ENCODE assay signal across 16 mouse cellular contexts in the genomic region with DNA sequence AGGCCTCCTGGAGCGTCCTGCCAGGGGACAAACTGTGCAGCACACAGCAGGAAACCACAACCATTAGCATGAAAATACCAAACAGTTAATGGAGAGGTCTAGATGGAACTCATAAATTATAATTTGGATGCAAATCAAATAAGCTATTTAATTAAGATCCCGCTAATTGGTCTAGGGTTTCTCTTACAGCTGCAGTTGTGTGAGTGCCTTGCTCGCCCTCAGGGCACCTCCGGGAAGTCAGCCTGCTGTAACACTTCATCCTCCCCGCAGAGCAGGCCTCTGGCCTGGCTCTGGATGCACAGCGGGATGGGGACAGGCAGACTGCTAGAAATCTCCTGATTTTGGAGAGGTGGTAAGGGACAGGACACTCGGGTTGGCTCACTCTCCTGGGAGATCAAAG. TPM values are rescaled to one million over a fixed set of nuclear protein-coding genes. Genes with fewer than 3 reads are reported as not detected.
DNase-seq lines count a peak whose midpoint lies in the region; ATAC-seq and TF ChIP-seq lines count a peak whose summit lies in the region.
"Had no signal": no experiment of that assay in that cellular context is flagged by ENCODE, and none has a peak within 500 bp of the region (broad histone marks: within the 10 kb centered on the region; RNA-seq: fewer than 3 reads in every experiment).

No protein-coding gene starts in this region.

- H3K4me1 ChIP-seq in hindbrain, embryonic 13.5 days (replicated peaks), result peaks cover 15% of the 10 kb centered on the region
- no peaks in the 10 kb centered on the region for H3K4me1 ChIP-seq in hindbrain, postnatal 0 days (ENCODE audit: insufficient read depth, low read length)
- H3K4me1 ChIP-seq in limb, embryonic 12.5 days (replicated peaks), result peaks cover 17% of the 10 kb centered on the region
- H3K4me1 ChIP-seq: embryonic facial prominence, embryonic 12.5 days had no signal

- no peaks in the 10 kb centered on the region for H3K36me3 ChIP-seq in hindbrain, embryonic 13.5 days
- no peaks in the 10 kb centered on the region for H3K36me3 ChIP-seq in hindbrain, postnatal 0 days (ENCODE audit: insufficient read depth, low read length)
- no peaks in the 10 kb centered on the region for H3K36me3 ChIP-seq in limb, embryonic 12.5 days
- H3K36me3 ChIP-seq: embryonic facial prominence, embryonic 12.5 days; liver, embryonic 13.5 days had no signal

- TF ChIP-seq CTCF in hindbrain, postnatal 0 days (IDR thresholded peaks at IDR 0.05; ENCODE audit: low read depth), result no peak

- DNase-seq in hindbrain, postnatal 0 days (ENCODE audit: low spot score), result no peak
- peak; percentile 39 for DNase-seq in 3T3-L1 (ENCODE audit: low read depth, low spot score)
- DNase-seq in NIH3T3 (ENCODE audit: low read depth), result peak; percentile 27
- no peak for DNase-seq in ovary, postnatal 10 days (ENCODE audit: low spot score)
- DNase-seq in left cerebral cortex, adult 9 months (ENCODE audit: low spot score in 2 of 2), result no peak
- DNase-seq in urinary bladder, postnatal 25 days (ENCODE audit: low spot score), result no peak
- DNase-seq: cerebellum, adult 11-12 months; gastrocnemius, postnatal 14 days; heart, postnatal 14 days; kidney, postnatal 25 days; liver, embryonic 13.5 days; right cerebral cortex, postnatal 14 days; thymus, adult 18-20 months had no signal

- no peak overlapping the region for H3K4me2 ChIP-seq in hindbrain, embryonic 13.5 days
- no peak overlapping the region for H3K4me2 ChIP-seq in hindbrain, postnatal 0 days (ENCODE audit: low read depth, low read length)
- no peak overlapping the region for H3K4me2 ChIP-seq in limb, embryonic 12.5 days
- H3K4me2 ChIP-seq: embryonic facial prominence, embryonic 12.5 days; liver, embryonic 13.5 days had no signal

- H3K27me3 ChIP-seq in hindbrain, embryonic 13.5 days, result no peaks in the 10 kb centered on the region
- H3K27me3 ChIP-seq in hindbrain, postnatal 0 days (ENCODE audit: insufficient read depth, low read length), result no peaks in the 10 kb centered on the region
- no peaks in the 10 kb centered on the region for H3K27me3 ChIP-seq in limb, embryonic 12.5 days
- H3K27me3 ChIP-seq: embryonic facial prominence, embryonic 12.5 days had no signal

- H3K9me3 ChIP-seq in hindbrain, embryonic 13.5 days, result no peaks in the 10 kb centered on the region
- no peaks in the 10 kb centered on the region for H3K9me3 ChIP-seq in hindbrain, postnatal 0 days (ENCODE audit: low read length)
- no peaks in the 10 kb centered on the region for H3K9me3 ChIP-seq in limb, embryonic 12.5 days
- H3K9me3 ChIP-seq: embryonic facial prominence, embryonic 12.5 days; liver, embryonic 13.5 days had no signal

- ATAC-seq in hindbrain, embryonic 13.5 days (ENCODE audit: low FRiP score), result no peak
- no peak for ATAC-seq in hindbrain, postnatal 0 days
- ATAC-seq in limb, embryonic 12.5 days (ENCODE audit: insufficient number of reproducible peaks, insufficient read depth, low FRiP score, low TSS enrichment, low read depth), result no peak

- WGBS in hindbrain, embryonic 13.5 days, result 48% methylated on average over 7 of the region's 7 CpGs
- WGBS in hindbrain, postnatal 0 days, result 55% methylated on average over 7 of the region's 7 CpGs
- 31% methylated on average over 7 of the region's 7 CpGs for WGBS in limb, embryonic 12.5 days

- peak overlapping the region; percentile 60; the same call in 1 of the 2 replicates for H3K27ac ChIP-seq in hindbrain, embryonic 13.5 days
- no peak overlapping the region for H3K27ac ChIP-seq in hindbrain, postnatal 0 days
- peak overlapping the region; percentile 50; the same call in 1 of the 2 replicates for H3K27ac ChIP-seq in limb, embryonic 12.5 days
- H3K27ac ChIP-seq: embryonic facial prominence, embryonic 12.5 days; liver, embryonic 13.5 days had no signal

- H3K4me3 ChIP-seq in hindbrain, embryonic 13.5 days, result no peak overlapping the region
- no peak overlapping the region for H3K4me3 ChIP-seq in hindbrain, postnatal 0 days (ENCODE audit: low read length)
- H3K4me3 ChIP-seq in limb, embryonic 12.5 days (replicated peaks), result no peak overlapping the region
- H3K4me3 ChIP-seq: embryonic facial prominence, embryonic 12.5 days; liver, embryonic 13.5 days had no signal

- no peak overlapping the region for H3K9ac ChIP-seq in hindbrain, embryonic 13.5 days
- H3K9ac ChIP-seq in hindbrain, postnatal 0 days (replicated peaks; ENCODE audit: low read length), result no peak overlapping the region
- H3K9ac ChIP-seq in limb, embryonic 12.5 days (replicated peaks), result no peak overlapping the region
- H3K9ac ChIP-seq: embryonic facial prominence, embryonic 12.5 days; liver, embryonic 13.5 days had no signal

RNA-seq across cellular contexts. Expression of a gene that starts 9.5 kb away (rescaled TPM):
- polyA plus RNA-seq in hindbrain, embryonic 13.5 days (2015; fragmentation: Nextera tagmentation; extraction: Ambion mirVana), result 153 and 157 TPM in 2 replicates
- total RNA-seq in hindbrain, postnatal 0 days (2014; rRNA removed), result 113 and 123 TPM in 2 replicates
- 183 and 189 TPM in 2 replicates for polyA plus RNA-seq in hindbrain, postnatal 0 days (2015; fragmentation: Nextera tagmentation; extraction: Ambion mirVana)
- 299 and 305 TPM in 2 replicates for polyA plus RNA-seq in limb, embryonic 12.5 days (2016; fragmentation: Nextera tagmentation; extraction: Ambion mirVana)

RNA-seq across cellular contexts. Expression of a gene that starts 18.4 kb away (rescaled TPM):
- polyA plus RNA-seq in hindbrain, embryonic 13.5 days (2015; fragmentation: Nextera tagmentation; extraction: Ambion mirVana), result 9.9 and 10.4 TPM in 2 replicates
- total RNA-seq in hindbrain, postnatal 0 days (2014; rRNA removed), result 24.9 and 26.3 TPM in 2 replicates
- 10.7 and 11.7 TPM in 2 replicates for polyA plus RNA-seq in hindbrain, postnatal 0 days (2015; fragmentation: Nextera tagmentation; extraction: Ambion mirVana)
- 52.3 and 52.7 TPM in 2 replicates for polyA plus RNA-seq in limb, embryonic 12.5 days (2016; fragmentation: Nextera tagmentation; extraction: Ambion mirVana)

RNA-seq across cellular contexts. Expression of a gene that starts 25.1 kb away (rescaled TPM):
- 5.4 and 6.1 TPM in 2 replicates for polyA plus RNA-seq in hindbrain, embryonic 13.5 days (2015; fragmentation: Nextera tagmentation; extraction: Ambion mirVana)
- total RNA-seq in hindbrain, postnatal 0 days (2014; rRNA removed), result 12.0 and 14.2 TPM in 2 replicates
- polyA plus RNA-seq in hindbrain, postnatal 0 days (2015; fragmentation: Nextera tagmentation; extraction: Ambion mirVana), result 9.1 and 10.0 TPM in 2 replicates
- 5.9 and 8.4 TPM in 2 replicates for polyA plus RNA-seq in limb, embryonic 12.5 days (2016; fragmentation: Nextera tagmentation; extraction: Ambion mirVana)

RNA-seq across cellular contexts. Expression of a gene that starts 25.3 kb away (rescaled TPM):
- polyA plus RNA-seq in hindbrain, embryonic 13.5 days (2015; fragmentation: Nextera tagmentation; extraction: Ambion mirVana), result 98.9 and 101 TPM in 2 replicates
- 7.6 and 11.4 TPM in 2 replicates for total RNA-seq in hindbrain, postnatal 0 days (2014; rRNA removed)
- polyA plus RNA-seq in hindbrain, postnatal 0 days (2015; fragmentation: Nextera tagmentation; extraction: Ambion mirVana), result 117 and 130 TPM in 2 replicates
- polyA plus RNA-seq in limb, embryonic 12.5 days (2016; fragmentation: Nextera tagmentation; extraction: Ambion mirVana), result 39.0 and 48.0 TPM in 2 replicates

RNA-seq across cellular contexts. Expression of a gene that starts 35.0 kb away (rescaled TPM):
- polyA plus RNA-seq in hindbrain, embryonic 13.5 days (2015; fragmentation: Nextera tagmentation; extraction: Ambion mirVana), result 2.5 and 3.2 TPM in 2 replicates
- total RNA-seq in hindbrain, postnatal 0 days (2014; rRNA removed), result 10.0 and 17.5 TPM in 2 replicates
- polyA plus RNA-seq in hindbrain, postnatal 0 days (2015; fragmentation: Nextera tagmentation; extraction: Ambion mirVana), result 1.2 and 1.3 TPM in 2 replicates
- polyA plus RNA-seq in limb, embryonic 12.5 days (2016; fragmentation: Nextera tagmentation; extraction: Ambion mirVana), result 11.9 and 13.9 TPM in 2 replicates

Comparison
In these comparisons a context has a peak if more than half of its experiments do, and no peak if none do; other contexts are left out.
1. DNase-seq: peak in 3T3-L1 (single experiment) and NIH3T3 (single experiment); none in hindbrain, postnatal 0 days (single experiment), ovary, postnatal 10 days (single experiment), left cerebral cortex, adult 9 months (0 of 2) and urinary bladder, postnatal 25 days (single experiment).